Mouse (Mus musculus) cortical plate, adult 2 months (tissue): Measurements from ENCODE around the gene Rasgef1a.

Experiments used
- CTCF ChIP-seq: fragments of 200-500 bp; IDR thresholded peaks from 2 replicates; pipeline ENCODE4 v1.5.1; 2011; ENCODE audit warnings: mild to moderate bottlenecking, control low read depth, low read length; ENCODE audit not compliant: insufficient read depth; ENCODE audit errors: extremely low read depth
- POLR2A ChIP-seq: fragments of 200-500 bp; IDR thresholded peaks from 2 replicates; pipeline ENCODE4 v1.6.1; 2011; ENCODE audit warnings: mild to moderate bottlenecking, low read length, control low read depth; ENCODE audit not compliant: insufficient read depth; ENCODE audit errors: extremely low read depth

DNA sequence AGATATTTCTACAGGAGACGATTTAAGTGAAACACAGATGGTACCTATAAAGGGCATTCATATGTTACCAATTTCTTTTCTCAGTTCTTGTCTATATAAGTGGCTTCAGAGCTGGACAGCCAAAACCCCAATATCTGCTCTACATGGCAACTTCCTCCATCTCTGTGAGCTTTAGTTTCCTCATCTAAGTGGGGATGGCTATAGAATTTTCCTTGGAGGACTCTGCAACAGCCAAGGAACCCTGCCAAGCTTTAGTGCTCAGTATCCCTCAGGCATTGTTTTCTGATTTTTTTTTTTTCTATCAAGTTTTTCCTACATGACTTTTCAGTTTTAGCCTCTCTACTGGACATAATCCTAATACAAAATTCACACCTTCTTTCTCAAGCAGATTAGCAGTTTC lies 123.2 kb downstream of the Rasgef1a start:
- TF ChIP-seq POLR2A = no peak
- TF ChIP-seq CTCF = no peak
